Mouse (Mus musculus): Measurements from ENCODE around the gene Nol10.

DNA sequence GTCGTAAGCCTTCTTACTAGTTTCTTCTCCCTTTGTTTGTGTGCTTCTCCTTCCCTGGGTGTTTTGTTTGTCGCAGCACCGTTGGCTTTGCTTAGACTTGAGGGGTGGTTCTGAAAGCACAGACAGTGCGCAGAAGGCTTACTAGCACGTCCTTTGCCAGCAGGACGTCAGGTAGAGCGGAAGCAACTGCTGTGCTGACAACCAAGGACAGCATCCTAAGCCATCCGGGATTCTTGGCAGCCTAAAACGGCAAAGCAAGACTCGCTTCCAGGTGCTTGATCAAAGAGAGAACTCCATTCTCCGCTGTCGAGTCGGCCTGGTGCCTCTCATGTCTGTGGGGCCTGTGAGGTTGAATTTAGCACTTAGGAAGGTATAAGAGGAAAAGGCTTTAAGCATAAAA, 44.9 kb downstream of the Nol10 start:
- TF ChIP-seq CTCF (IDR thresholded peaks at IDR 0.05; ENCODE audit: extremely low read depth, insufficient read depth, low read length) (no peak), POLR2A (IDR thresholded peaks at IDR 0.05; ENCODE audit: extremely low read depth, insufficient read depth, low read length) (no peak)

All from cortical plate, adult 2 months (tissue).